Comparison of ENCODE assay signal across 8 mouse cellular contexts in genomic region chr17:35697759-35698500, GRCm38 (mm10). TPM values are rescaled to one million over a fixed set of nuclear protein-coding genes. Genes with fewer than 3 reads are reported as not detected.
DNase-seq lines count a peak whose midpoint lies in the region; ATAC-seq lines count a peak whose summit lies in the region.

No protein-coding gene starts in this region.

- no peaks in the 10 kb centered on the region for H3K27me3 ChIP-seq in heart, embryonic 12.5 days (replicated peaks)
- H3K27me3 ChIP-seq in midbrain, embryonic 13.5 days: no peaks in the 10 kb centered on the region

- peaks cover 6% of the 10 kb centered on the region; the same call in 1 of the 2 replicates for H3K9me3 ChIP-seq in heart, embryonic 12.5 days (replicated peaks)
- peaks cover 3% of the 10 kb centered on the region; the same call in 1 of the 2 replicates for H3K9me3 ChIP-seq in midbrain, embryonic 13.5 days

- peak; percentile 54 for DNase-seq in urinary bladder, postnatal 14 days (ENCODE audit: low spot score)
- DNase-seq in urinary bladder, postnatal 4 days (ENCODE audit: low spot score in 2 of 2): no peak
- DNase-seq in cerebellum, postnatal 14 days: peak; percentile 71 to 83
- DNase-seq in kidney, postnatal 4 days: peak; percentile 54 to 69
- peak; percentile 63 for DNase-seq in testis, postnatal 14 days (ENCODE audit: low spot score)

- 3% methylated on average over 16 of the region's 16 CpGs for WGBS in heart, embryonic 12.5 days
- WGBS in midbrain, embryonic 13.5 days: 1% methylated on average over 16 of the region's 16 CpGs

- H3K4me3 ChIP-seq in heart, embryonic 12.5 days: peak overlapping the region; percentile 46
- peak overlapping the region; percentile 41 for H3K4me3 ChIP-seq in midbrain, embryonic 13.5 days (replicated peaks)

- peak overlapping the region; percentile 95 for H3K27ac ChIP-seq in heart, embryonic 12.5 days (ENCODE audit: poor library complexity, severe bottlenecking)
- peak overlapping the region; percentile 99 for H3K27ac ChIP-seq in midbrain, embryonic 13.5 days

- peaks cover 23% of the 10 kb centered on the region for H3K36me3 ChIP-seq in heart, embryonic 12.5 days
- peaks cover 21% of the 10 kb centered on the region for H3K36me3 ChIP-seq in midbrain, embryonic 13.5 days

- H3K4me1 ChIP-seq in heart, embryonic 12.5 days (replicated peaks): peaks cover 36% of the 10 kb centered on the region
- peaks cover 50% of the 10 kb centered on the region for H3K4me1 ChIP-seq in midbrain, embryonic 13.5 days (replicated peaks)

- H3K4me2 ChIP-seq in heart, embryonic 12.5 days: peak overlapping the region; percentile 84
- peak overlapping the region; percentile 90 for H3K4me2 ChIP-seq in midbrain, embryonic 13.5 days (replicated peaks)

- peak overlapping the region; percentile 73 for H3K9ac ChIP-seq in heart, embryonic 12.5 days
- peak overlapping the region; percentile 79 for H3K9ac ChIP-seq in midbrain, embryonic 13.5 days (replicated peaks)

- peak; percentile 61 for ATAC-seq in heart, embryonic 12.5 days (ENCODE audit: insufficient number of reproducible peaks, low FRiP score)
- ATAC-seq in midbrain, embryonic 13.5 days: peak; percentile 75
- ATAC-seq in activated CD4-positive, CD25-positive, alpha-beta regulatory T cell, adult 4 months: no peak

RNA-seq across cellular contexts. Expression of gene Ddr1, which starts 6.5 kb away (rescaled TPM):
- polyA plus RNA-seq in heart, embryonic 12.5 days (2016; fragmentation: Nextera tagmentation; extraction: Ambion mirVana): 162 and 167 TPM in 2 replicates
- polyA plus RNA-seq in midbrain, embryonic 13.5 days (2015; fragmentation: Nextera tagmentation; extraction: Ambion mirVana): 163 and 187 TPM in 2 replicates
- polyA plus RNA-seq in activated CD4-positive, CD25-positive, alpha-beta regulatory T cell, adult 4 months (2017; shearing (Covaris generic)): under 1 TPM; 0.66 to 0.71 TPM

RNA-seq across cellular contexts. Expression of gene Gtf2h4, which starts 24.4 kb away (rescaled TPM):
- polyA plus RNA-seq in heart, embryonic 12.5 days (2016; fragmentation: Nextera tagmentation; extraction: Ambion mirVana): 22.2 and 24.5 TPM in 2 replicates
- polyA plus RNA-seq in midbrain, embryonic 13.5 days (2015; fragmentation: Nextera tagmentation; extraction: Ambion mirVana): 31.5 and 32.0 TPM in 2 replicates
- polyA plus RNA-seq in activated CD4-positive, CD25-positive, alpha-beta regulatory T cell, adult 4 months (2017; shearing (Covaris generic)): 10 to 100 TPM; 11.5 to 30.4 TPM

RNA-seq across cellular contexts. Expression of gene Vars2, which starts 30.5 kb away (rescaled TPM):
- 16.1 and 17.4 TPM in 2 replicates for polyA plus RNA-seq in heart, embryonic 12.5 days (2016; fragmentation: Nextera tagmentation; extraction: Ambion mirVana)
- 13.0 and 15.1 TPM in 2 replicates for polyA plus RNA-seq in midbrain, embryonic 13.5 days (2015; fragmentation: Nextera tagmentation; extraction: Ambion mirVana)
- polyA plus RNA-seq in activated CD4-positive, CD25-positive, alpha-beta regulatory T cell, adult 4 months (2017; shearing (Covaris generic)): 10 to 100 TPM in 1 of 2 experiments, 1 to 10 TPM in 1; 9.3 to 11.8 TPM

RNA-seq across cellular contexts. Expression of gene Mucl3, which starts 54.4 kb away (rescaled TPM):
- 0.14 and 0.37 TPM in 2 replicates for polyA plus RNA-seq in heart, embryonic 12.5 days (2016; fragmentation: Nextera tagmentation; extraction: Ambion mirVana)
- polyA plus RNA-seq in midbrain, embryonic 13.5 days (2015; fragmentation: Nextera tagmentation; extraction: Ambion mirVana): not detected in 2 replicates
- under 1 TPM in 1 of 2 experiments, not detected in 1; 0.36 TPM for polyA plus RNA-seq in activated CD4-positive, CD25-positive, alpha-beta regulatory T cell, adult 4 months (2017; shearing (Covaris generic))

Comparison
In these comparisons a context has a peak if more than half of its experiments do, and no peak if none do; other contexts are left out.
1. DNase-seq: peak in urinary bladder, postnatal 14 days (single experiment), cerebellum, postnatal 14 days (2 of 2), kidney, postnatal 4 days (2 of 2) and testis, postnatal 14 days (single experiment); none in urinary bladder, postnatal 4 days (0 of 2).
2. RNA of gene Ddr1, which starts 6.5 kb away (polyA plus RNA-seq): 163 to 187 TPM in midbrain, embryonic 13.5 days and 162 to 167 TPM in heart, embryonic 12.5 days; 0.66 to 0.71 TPM in activated CD4-positive, CD25-positive, alpha-beta regulatory T cell, adult 4 months; every median in the first group is over 10 times any median in the second.